Mouse (Mus musculus) gastrocnemius, postnatal 14 days (tissue): ENCODE data around the gene Nmd3. TPM values are rescaled to one million over a fixed set of nuclear protein-coding genes. Genes with fewer than 3 reads are reported as not detected.

ENCODE experiments used
- DNase-seq: peaks from one replicate; pipeline ENCODE4 v3.0.0; 2021; ENCODE audit warnings: mixed read lengths
- intact Hi-C: fragments of 180-260 bp; cut with DNase I; formaldehyde crosslinking; loops from one replicate; pipeline ENCODE4 v1.15.1; 2025; ENCODE audit warnings: low total_unique reads
- long read RNA-seq, 2 experiments: library from polyadenylated mRNA; stranded (forward); transcript quantifications; one replicate each; pipeline ENCODE4 v2.0.0; 2021
- total RNA-seq, 2 experiments: library from RNA; stranded (reverse); gene quantifications; 2 replicates each; pipeline ENCODE4 v1.2.3; 2021

Nmd3 gene
- 10 to 100 TPM; 26.5 to 32.8 TPM for total RNA-seq
- long read RNA-seq, experiment 1, full-length matches to known transcripts, result 14 of 16 reads
- long read RNA-seq, experiment 1, partial matches to known transcripts, result 1 of 16 reads
- long read RNA-seq, experiment 1, other reads (novel, unspliced or antisense), result 1 of 16 reads
- long read RNA-seq, experiment 2, full-length matches to known transcripts, result 13 of 17 reads
- long read RNA-seq, experiment 2, partial matches to known transcripts, result 3 of 17 reads
- long read RNA-seq, experiment 2, other reads (novel, unspliced or antisense), result 1 of 17 reads

DNA sequence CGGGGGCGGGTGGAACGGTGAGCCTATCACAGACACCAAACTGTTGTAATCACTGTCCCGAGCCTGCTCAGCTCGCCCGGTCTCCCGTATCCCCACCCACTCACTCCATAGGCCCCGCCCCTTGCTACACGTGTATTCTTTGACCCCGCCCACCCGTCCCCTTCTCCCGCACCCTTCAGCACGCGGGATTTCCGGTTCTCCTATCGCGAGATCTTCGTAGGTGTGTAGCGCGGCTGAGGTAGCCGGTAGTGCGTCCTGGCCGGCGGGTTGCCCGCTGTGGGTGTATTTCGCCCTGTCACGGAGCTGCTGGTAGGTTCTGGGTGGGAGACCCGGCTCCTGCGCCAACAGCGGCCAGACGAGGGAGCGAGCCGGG is at the start of gene Nmd3:
Gene Nmd3, plus strand, starts transcription at position 172 of the 373 bp plus-strand sequence.
- intact Hi-C loops, result no loop called here
- DNase-seq, result peak; percentile 94

DNA sequence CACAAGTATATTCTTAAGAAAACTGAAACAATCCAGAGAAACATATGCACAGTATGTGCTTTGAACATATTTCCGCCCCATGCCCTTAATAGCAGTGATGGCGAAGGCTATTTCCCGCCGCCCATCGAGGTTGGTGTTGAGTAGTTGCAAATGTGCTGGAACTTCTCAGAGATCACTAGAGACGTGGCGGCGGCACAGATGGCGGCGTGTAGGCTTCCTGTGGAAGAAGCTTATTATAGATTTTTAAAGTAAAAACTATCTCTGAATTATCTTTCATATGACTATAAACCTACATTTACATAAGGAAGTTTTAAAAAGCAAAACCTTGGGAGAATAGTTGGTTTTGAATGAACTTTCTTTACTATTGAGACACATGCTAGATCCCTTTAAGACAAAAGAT is 48.4 kb upstream of the Nmd3 start:
- DNase-seq, result no peak
- intact Hi-C loops, result no loop called here

DNA sequence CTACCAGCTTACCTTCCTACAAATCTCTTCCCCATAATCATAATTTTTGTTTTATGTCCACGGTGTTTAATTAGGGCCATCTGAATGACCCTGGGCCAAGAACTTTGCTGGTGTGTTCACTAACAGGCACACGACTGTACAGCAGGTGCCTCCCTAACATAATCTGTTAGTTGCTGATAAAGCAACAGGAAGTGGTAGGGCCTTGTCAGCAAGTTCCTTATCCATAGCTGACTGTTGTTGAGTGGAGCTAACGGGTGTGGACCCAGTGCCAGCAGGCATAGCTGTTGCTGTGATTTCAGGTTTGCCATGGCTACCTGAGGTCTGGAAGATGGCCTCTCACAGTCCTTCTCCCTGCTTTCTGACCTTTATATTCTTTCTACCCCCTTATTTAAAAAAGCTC is 47.6 kb upstream of the Nmd3 start:
- intact Hi-C loops, result no loop called here

DNA sequence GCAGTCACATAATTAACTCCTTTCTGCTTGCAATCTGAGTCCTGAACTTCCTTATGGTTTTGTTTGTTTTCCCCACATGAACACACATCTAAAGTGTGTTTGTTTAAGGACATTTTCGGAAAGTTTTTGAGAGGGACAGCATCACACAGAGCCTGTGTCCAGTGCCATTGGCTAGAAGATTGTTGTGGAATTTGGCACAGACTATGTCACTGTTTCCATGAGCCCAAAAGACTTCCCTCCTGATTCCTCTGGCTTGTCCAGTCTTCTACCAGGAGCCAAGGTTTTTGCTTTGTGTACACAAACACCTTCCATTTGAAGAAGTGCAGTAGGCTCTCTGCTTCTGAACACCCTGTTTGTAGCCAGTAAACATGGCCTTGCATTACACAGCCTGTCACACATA is 32.0 kb upstream of the Nmd3 start:
- DNase-seq, result no peak
- intact Hi-C loops, result no loop called here

More for the DNA sequence above, 47.6 kb upstream of the Nmd3 start:
- DNase-seq, result no peak

DNA sequence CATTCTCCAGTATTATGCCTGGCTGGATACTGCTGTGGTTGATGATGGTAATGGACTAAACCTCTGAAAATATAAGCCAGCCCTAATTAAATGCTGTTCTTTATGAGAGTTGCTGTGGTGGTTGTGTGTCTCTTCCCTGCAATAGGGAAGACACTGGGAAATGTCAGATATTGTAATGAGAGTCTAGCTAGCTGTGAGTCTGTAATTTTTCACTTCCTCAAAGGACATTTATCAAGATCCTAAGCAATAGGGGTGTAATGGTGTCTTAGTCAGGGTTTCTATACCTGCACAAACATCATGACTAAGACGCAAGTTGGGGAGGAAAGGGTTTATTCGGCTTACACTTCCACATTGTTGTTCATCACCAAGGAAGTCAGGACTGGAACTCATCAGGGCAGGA is 30.8 kb upstream of the Nmd3 start:
- DNase-seq, result no peak
- intact Hi-C loops, result no loop called here

DNA sequence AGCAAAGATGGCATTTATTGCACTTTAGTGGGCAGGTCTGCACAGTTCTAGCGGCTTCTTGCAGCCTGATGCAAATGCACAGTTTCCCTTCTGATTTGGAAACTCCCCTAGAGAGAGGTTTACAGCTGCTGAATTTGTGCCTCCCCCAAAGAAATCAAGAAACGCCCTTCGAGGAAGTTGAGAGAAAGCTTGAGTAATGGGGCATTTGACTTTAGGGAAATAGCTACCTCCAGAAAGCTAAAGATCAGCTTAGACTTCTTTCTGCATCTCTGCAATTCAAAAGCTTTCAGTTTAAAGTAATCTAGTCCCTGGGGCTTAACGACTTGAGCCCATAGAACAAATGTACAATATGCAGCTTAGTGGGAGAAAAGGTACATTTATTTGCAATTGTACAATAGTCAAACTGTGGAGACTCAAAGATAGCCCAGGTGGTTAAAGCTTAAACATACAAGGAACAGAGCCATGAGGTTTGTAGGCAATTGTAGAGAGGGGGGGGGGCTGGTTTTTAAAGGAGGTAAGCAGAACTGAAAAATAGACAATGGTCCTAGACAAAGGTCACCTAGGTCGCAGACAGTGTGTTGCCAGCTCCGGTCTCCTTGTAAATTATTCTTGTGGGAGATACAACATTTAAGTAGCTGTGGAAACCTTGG is 21.8 kb upstream of the Nmd3 start:
- intact Hi-C loops, result loop anchor here (5.0 to 10.0 kb wide), 2 partner anchors 103 to 215 kb away; partner anchors contain the start of gene B3galnt1
- no peak for DNase-seq

DNA sequence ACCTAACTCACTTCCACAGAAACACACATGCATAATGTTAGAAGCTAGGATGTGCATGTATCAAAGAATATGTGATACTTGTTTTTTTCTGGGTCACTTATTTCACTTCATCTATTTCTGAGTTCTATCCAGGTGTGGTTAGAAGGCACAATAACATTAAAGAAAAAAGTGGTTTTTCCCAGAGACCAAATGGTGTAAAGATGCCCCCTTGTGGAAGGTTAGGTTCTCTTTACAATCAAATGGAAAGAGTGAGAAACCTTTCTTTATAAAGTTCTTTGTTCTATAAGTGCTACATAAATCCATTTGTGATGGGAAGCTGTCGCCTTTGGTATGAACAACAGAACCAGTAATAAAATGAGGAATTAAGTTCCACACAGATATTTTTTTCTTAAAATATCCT is 19.9 kb upstream of the Nmd3 start:
- no peak for DNase-seq
- intact Hi-C loops, result loop anchor here (5.0 to 10.0 kb wide), 2 partner anchors 105 to 217 kb away; partner anchors contain the start of gene B3galnt1

DNA sequence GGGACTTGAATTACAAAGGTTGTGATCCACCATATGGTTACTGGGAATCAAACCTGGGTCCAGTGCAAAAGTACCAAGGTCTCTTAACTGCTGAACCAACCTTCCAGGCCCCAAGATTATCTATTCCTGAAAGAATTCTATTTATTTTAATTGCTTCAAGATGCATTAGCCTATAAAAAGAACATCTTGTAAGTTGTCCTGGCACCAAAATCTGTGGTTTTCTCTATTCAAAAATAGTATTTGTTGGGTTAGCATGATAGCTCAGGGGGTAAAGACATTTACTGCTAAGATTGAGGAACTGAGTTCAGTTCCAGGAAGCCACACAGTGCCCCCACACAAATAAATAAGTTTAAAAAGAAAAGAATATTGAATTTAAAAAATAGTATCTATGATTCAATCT is 19.4 kb upstream of the Nmd3 start:
- intact Hi-C loops, result loop anchor here (5.0 to 10.0 kb wide), 2 partner anchors 105 to 218 kb away; partner anchors contain the start of gene B3galnt1
- no peak for DNase-seq

DNA sequence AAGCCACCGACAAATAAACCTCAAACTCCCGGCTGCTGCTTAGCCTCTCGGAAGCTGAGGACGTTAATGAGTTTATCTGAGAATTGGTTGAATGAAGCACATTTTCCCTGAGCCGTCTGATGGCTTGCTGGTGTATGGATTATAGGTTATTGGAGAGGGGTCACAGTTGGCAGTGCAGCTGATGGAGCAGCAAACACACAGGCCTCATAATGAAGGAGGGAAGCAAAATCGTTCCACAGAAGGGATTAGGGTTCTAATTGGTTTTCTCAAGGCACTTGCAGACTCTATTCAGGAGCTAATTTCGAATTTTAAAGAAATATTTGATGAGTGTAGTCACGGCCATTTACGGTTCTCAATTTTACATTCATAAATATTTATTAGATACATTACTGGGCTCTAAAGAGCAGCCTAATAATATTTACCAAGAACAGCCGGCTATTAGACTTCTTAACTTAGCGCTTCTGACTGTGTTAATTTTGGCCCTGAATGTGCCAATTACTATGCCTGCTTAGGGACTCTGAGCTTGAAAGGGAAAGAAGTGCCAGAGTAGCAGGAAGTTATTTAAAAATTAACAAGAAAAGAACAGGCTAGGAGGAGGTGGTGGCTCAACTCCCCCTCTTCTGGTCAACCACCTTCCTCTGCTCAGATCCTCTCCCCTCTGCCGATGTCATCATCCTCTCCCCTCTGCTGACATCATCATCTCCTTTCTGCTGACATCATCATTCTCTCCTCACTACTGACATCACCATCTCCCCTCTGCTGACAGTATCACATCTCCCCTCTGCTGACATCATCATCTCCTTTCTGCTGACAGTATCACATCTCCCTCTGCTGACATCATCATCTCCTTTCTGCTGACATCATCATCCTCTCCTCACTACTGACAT is 12.5 kb upstream of the Nmd3 start:
- intact Hi-C loops, result loop anchor here (10.0 kb wide), 1 partner anchor 224 kb away; no protein-coding TSS in a partner anchor
- no peak for DNase-seq

DNA sequence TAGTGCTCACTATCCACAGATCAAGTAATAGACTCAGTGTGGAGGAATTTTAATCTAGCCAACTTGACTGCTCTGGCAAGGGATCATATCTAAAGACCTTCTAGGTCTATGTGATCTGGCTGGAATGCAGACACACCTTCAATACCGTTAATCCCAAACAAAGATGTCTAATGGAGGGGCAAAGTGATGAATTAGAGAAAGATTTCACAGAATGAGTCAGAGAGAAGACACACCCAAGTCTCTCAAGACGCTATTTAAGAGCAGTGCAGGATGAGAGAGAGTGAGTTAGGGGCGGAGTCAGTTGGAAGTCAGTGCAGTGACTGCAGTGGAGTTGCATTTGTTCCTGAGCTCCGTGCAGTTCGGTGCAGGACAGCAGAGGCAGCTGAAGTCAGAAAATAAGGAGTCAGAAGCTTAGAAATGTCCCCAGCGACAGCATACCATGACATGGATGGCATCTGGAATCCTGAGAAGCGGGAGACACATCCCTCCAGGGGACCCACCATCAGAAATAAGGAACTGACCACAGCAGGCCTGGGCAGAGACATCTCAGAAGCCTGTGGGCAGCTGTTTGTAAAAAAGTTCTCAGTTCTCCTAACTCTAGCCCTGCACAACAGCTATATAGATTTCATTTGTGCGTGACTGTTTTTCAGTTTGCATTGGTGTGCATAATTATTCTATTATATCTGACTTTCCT is 9.7 kb upstream of the Nmd3 start:
- DNase-seq, result no peak
- intact Hi-C loops, result no loop called here

DNA sequence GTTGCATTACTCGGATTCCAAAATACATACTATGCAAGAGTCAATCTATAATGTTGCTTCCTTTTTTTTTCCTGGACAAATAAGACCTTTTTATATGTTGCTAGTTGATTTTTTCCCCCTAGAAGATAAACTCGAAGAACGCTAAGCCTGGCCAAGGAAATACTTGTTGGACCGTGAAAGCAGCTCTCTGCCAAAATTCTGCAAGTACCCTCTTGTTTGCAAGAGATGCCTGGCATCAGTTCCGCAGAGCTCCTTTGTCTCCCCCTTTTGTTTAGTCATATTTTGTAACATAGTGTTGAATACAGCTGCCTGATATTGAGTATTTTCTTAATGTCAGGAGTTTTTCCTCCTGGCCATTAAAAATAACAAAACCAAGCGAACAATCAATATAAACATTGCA is 4.3 kb upstream of the Nmd3 start:
- no peak for DNase-seq
- intact Hi-C loops, result no loop called here

DNA sequence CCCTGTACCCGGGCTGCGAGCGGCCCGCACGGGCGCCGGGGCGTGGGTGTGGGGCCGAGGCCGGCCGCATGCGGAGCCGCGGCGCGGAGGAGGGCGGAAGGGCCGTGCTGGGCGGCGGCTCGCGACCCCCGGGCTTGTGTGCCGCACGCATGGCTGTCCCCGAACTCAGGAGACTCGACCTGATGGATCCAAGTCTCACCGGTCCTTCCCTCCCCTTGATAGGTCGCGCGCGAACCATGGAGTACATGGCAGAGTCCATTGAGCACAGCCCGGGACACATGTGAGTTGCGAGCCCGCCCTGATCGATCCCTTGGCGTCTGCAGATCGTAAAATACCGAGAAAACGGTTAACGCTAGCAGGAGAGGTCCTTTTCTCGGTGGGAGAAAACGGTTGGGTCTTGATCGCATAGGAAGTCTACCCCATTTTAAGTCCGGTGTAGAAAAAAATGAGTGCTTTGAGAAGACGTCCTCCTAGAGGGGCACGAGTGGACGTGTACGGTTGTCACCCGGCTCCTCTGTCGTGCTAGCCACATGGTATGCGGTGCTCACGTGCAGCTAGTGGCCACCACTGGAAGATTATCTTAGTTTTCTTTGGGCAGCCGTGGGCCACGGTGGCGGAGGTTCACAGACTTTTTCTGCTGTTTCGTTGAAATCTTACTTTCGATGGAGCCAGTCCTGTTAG is 542 bp downstream of the Nmd3 start:
- DNase-seq, result peak; percentile 34
- intact Hi-C loops, result no loop called here

DNA sequence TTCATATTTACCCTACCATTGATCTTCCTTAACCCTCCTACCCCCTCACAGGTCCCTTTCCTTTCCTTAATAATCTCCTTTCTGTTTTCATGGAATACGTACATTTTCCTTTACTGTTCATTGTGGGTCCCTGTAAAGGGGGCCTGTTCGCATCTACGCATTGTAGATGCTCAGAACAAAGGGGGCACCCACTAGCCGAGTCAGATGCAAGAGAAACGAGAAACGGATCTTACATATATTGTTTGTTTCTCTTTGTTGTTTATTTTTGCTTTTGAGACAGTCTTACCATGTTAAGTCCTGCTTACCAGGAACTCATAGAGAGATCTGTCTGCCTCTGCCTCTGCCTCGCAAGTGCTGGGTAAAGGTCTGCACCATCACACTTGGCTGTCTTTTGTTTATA is 1.4 kb downstream of the Nmd3 start:
- intact Hi-C loops, result no loop called here
- no peak for DNase-seq

DNA sequence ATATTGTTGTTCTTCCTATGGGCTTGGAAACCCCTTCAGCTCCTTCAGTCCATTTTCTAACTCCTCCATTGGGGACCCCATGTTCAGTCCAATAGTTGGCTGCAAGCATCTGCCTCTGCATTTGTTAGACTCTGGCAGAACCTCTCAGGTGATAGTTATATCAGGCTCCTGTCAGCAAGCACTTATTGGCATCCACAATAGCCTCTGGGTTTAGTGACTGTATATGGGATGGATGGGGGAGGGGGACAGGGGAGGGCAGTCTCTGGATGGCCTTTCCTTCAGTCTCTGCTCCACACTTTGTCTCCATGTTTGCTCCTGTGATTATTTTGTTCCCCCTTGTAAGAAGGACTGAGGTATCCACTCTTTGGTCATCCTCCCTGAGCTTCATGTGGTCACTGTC is 9.1 kb downstream of the Nmd3 start:
- intact Hi-C loops, result no loop called here
- no peak for DNase-seq

DNA sequence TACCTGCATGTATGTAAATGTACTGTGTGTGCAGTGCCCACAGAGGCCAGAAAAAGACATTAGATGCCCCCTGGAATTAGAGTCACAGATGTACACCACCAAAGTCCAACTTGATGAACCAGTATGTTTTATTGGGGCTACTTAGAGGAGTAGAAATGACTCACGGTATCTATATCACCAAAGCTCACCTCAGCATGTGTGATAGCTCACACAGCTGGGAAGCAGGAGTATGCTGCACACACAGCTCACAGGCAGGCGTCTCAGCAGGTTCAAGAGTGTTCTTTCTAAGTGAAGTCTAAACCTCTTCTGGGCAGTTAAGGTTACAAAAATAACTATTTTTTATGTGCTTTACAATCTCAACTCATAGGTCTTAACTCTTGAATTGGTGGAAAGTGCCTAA is 12.2 kb downstream of the Nmd3 start:
- intact Hi-C loops, result no loop called here
- no peak for DNase-seq

DNA sequence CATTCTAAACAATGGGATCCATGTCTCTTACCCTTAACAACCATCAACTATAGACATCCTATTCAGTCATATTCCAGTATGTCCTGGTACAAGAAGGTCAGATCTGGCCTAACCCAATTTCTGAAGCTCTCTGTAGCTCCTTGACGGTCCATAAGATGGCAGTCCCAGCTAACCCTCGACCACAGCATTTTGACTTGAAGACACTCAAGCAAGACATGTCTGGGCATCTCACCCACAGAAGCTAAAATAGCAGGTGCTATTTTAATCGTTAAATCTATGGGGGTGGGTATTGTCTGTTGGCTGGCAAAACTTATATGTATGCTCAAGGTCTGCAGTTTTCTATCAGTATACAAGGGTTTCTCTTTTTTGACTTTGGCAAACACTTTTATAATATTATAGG is 33.4 kb downstream of the Nmd3 start:
- intact Hi-C loops, result loop anchor here (5.0 kb wide), 1 partner anchor 152 kb away; no protein-coding TSS in a partner anchor

DNA sequence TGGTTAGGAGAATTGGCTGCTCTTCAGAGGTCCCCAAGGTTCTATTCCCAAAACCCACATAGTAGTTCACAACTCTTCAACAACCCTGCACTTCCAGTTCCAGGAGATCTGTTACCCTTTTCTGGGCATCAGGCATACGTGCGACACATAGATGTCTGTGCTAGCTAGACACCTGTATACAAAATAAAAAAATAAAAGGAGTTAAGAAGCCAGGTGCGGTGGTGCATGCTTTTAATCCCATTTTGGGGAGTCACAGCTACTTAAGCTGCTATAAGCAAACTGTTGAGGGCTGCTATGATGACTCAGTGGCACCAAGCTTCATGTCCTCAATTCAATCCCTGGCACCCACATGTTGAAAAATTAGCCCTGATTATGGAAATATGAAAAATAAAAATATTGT is 34.2 kb downstream of the Nmd3 start:
- no peak for DNase-seq
- intact Hi-C loops, result loop anchor here (5.0 kb wide), 1 partner anchor 151 kb away; no protein-coding TSS in a partner anchor

More for the DNA sequence above, 33.4 kb downstream of the Nmd3 start:
- no peak for DNase-seq

DNA sequence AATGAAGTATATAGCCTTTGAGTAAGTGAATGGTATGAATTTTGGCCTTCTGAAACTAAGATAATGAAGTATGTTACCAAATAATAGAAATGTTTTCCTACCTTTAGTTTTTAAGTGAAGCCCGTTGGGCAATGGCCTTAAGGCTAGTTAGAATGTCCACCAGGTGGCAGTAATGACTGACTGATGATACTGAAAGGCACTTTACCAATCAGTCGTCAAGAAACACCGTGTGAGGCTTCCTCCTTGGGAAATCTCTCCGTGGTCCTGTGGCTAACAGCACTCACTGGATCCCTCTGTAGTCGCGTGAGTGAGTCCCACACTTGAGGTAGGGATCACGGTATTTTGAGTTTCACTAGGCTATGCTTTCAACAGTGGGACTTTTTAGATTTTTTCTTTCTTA is 34.7 kb downstream of the Nmd3 start:
- peak; percentile 44 for DNase-seq

DNA sequence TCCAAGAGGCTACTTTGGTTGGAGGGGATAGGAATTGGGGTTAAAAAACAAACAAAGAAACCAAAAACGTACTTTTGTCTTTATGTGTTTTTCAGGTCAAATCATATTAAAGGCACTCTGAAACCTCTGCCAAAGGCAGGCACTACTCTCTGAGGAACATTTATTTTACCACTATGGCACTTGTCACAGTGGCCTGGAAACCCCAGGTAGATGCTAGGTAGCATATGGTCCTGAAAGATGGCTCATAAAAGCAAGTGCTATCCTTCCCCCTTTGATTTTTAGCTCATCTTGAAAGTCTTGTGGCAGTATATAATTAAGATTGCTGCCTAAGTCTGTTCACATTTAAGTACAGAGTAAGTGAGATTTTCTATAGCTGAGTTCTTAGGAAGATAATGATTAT is 35.7 kb downstream of the Nmd3 start:
- intact Hi-C loops, result loop anchor here (5.0 kb wide), 1 partner anchor 150 kb away; no protein-coding TSS in a partner anchor
- DNase-seq, result no peak

More for the DNA sequence above, 34.7 kb downstream of the Nmd3 start:
- intact Hi-C loops, result loop anchor here (5.0 kb wide), 1 partner anchor 151 kb away; no protein-coding TSS in a partner anchor
